Mouse (Mus musculus): ENCODE measurements around the gene Nppb. TPM values are rescaled to one million over a fixed set of nuclear protein-coding genes. Genes with fewer than 3 reads are reported as not detected.

The Nppb gene
- polyA plus RNA-seq, 1 experiment, result not detected

GRCm38 (mm10) chr4:148024003-148024402 lies 38.4 kb downstream of the Nppb start:
- H3K36me3 ChIP-seq (ENCODE audit: control insufficient read depth), result peaks cover 62% of the 10 kb centered on the region

GRCm38 (mm10) chr4:148029297-148029696 lies 43.7 kb downstream of the Nppb start:
- Histone ChIP-seq H3K27me3 (ENCODE audit: control insufficient read depth) (no peaks in the 10 kb centered on the region), H3K9me3 (ENCODE audit: control insufficient read depth, low read length) (no peaks in the 10 kb centered on the region), H3K36me3 (ENCODE audit: control insufficient read depth) (peaks cover 35% of the 10 kb centered on the region), H3K4me1 (ENCODE audit: control insufficient read depth) (no peaks in the 10 kb centered on the region), H3K4me3 (replicated peaks) (no peak overlapping the region)
- TF ChIP-seq GATA1 (IDR thresholded peaks at IDR 0.05; ENCODE audit: low read length) (no peak), TAL1 (IDR thresholded peaks at IDR 0.05; ENCODE audit: low read length) (no peak)

More at GRCm38 (mm10) chr4:148024003-148024402, 38.4 kb downstream of the Nppb start:
- Histone ChIP-seq H3K4me3 (replicated peaks) (no peak overlapping the region), H3K9me3 (ENCODE audit: control insufficient read depth, low read length) (no peaks in the 10 kb centered on the region), H3K27me3 (ENCODE audit: control insufficient read depth) (no peaks in the 10 kb centered on the region), H3K4me1 (ENCODE audit: control insufficient read depth) (no peaks in the 10 kb centered on the region)
- TF ChIP-seq TAL1 (IDR thresholded peaks at IDR 0.05; ENCODE audit: low read length) (no peak), GATA1 (IDR thresholded peaks at IDR 0.05; ENCODE audit: low read length) (no peak)

- TF ChIP-seq TAL1 (IDR thresholded peaks at IDR 0.05; ENCODE audit: low read length), result no peak
- TF ChIP-seq GATA1 (IDR thresholded peaks at IDR 0.05; ENCODE audit: low read length), result no peak
- peaks cover 24% of the 10 kb centered on the region for H3K36me3 ChIP-seq (ENCODE audit: control insufficient read depth)
- no peaks in the 10 kb centered on the region for H3K4me1 ChIP-seq (ENCODE audit: control insufficient read depth)
- H3K4me3 ChIP-seq (replicated peaks), result no peak overlapping the region
- H3K9me3 ChIP-seq (ENCODE audit: control insufficient read depth, low read length), result no peaks in the 10 kb centered on the region
- H3K27me3 ChIP-seq (ENCODE audit: control insufficient read depth), result no peaks in the 10 kb centered on the region
These were observed 44.9 kb downstream of the Nppb start for GRCm38 (mm10) chr4:148030506-148030905.

GRCm38 (mm10) chr4:148033858-148034410 lies 48.3 kb downstream of the Nppb start:
- H3K36me3 ChIP-seq (ENCODE audit: control insufficient read depth), result peaks cover 9% of the 10 kb centered on the region
- no peaks in the 10 kb centered on the region for H3K27me3 ChIP-seq (ENCODE audit: control insufficient read depth)
- no peak for TF ChIP-seq TAL1 (IDR thresholded peaks at IDR 0.05; ENCODE audit: low read length)
- no peak for TF ChIP-seq GATA1 (IDR thresholded peaks at IDR 0.05; ENCODE audit: low read length)
- H3K4me1 ChIP-seq (ENCODE audit: control insufficient read depth), result peaks cover 13% of the 10 kb centered on the region
- no peak overlapping the region for H3K4me3 ChIP-seq (replicated peaks)
- H3K9me3 ChIP-seq (ENCODE audit: control insufficient read depth, low read length), result no peaks in the 10 kb centered on the region

- peaks cover 2% of the 10 kb centered on the region for H3K36me3 ChIP-seq (ENCODE audit: control insufficient read depth)
- no peak overlapping the region for H3K4me3 ChIP-seq (replicated peaks)
- TF ChIP-seq TAL1 (IDR thresholded peaks at IDR 0.05; ENCODE audit: low read length), result no peak
- no peak for TF ChIP-seq GATA1 (IDR thresholded peaks at IDR 0.05; ENCODE audit: low read length)
- no peaks in the 10 kb centered on the region for H3K9me3 ChIP-seq (ENCODE audit: control insufficient read depth, low read length)
- H3K27me3 ChIP-seq (ENCODE audit: control insufficient read depth), result no peaks in the 10 kb centered on the region
- H3K4me1 ChIP-seq (ENCODE audit: control insufficient read depth), result peaks cover 28% of the 10 kb centered on the region
These were observed 49.9 kb downstream of the Nppb start for GRCm38 (mm10) chr4:148035440-148035839.

Other genes starting within 250 kb of the Nppb start
- gene Zfp984, start 176.0 kb upstream of the Nppb start, polyA plus RNA-seq (2012), result not detected in 2 replicates
- 0.01 TPM in 1 of 2 replicates, not detected in the other for gene Zfp933, start 137.4 kb upstream of the Nppb start, polyA plus RNA-seq (2012)
- gene Miip, start 117.0 kb upstream of the Nppb start, polyA plus RNA-seq (2012), result 9.4 and 19.8 TPM in 2 replicates
- gene Fv1, start 116.8 kb upstream of the Nppb start, polyA plus RNA-seq (2012), result not detected in 2 replicates
- gene Mfn2, start 81.1 kb upstream of the Nppb start, polyA plus RNA-seq (2012), result 0.89 and 1.5 TPM in 2 replicates
- gene Plod1, start 49.0 kb upstream of the Nppb start, polyA plus RNA-seq (2012), result 0.14 and 0.29 TPM in 2 replicates
- gene 2510039O18Rik, start 44.9 kb upstream of the Nppb start, polyA plus RNA-seq (2012), result 5.7 and 5.9 TPM in 2 replicates
- gene Nppa, start 14.9 kb downstream of the Nppb start, polyA plus RNA-seq (2012), result not detected in 2 replicates
- gene Clcn6, start 53.0 kb downstream of the Nppb start, polyA plus RNA-seq (2012), result 0.11 and 0.29 TPM in 2 replicates
- gene Mthfr, start 53.3 kb downstream of the Nppb start, polyA plus RNA-seq (2012), result 1.9 and 2.8 TPM in 2 replicates
- gene Agtrap, start 102.2 kb downstream of the Nppb start, polyA plus RNA-seq (2012), result 0.17 and 0.30 TPM in 2 replicates
- gene Mad2l2, start 144.6 kb downstream of the Nppb start, polyA plus RNA-seq (2012), result 2.9 and 3.8 TPM in 2 replicates
- gene Draxin, start 144.9 kb downstream of the Nppb start, polyA plus RNA-seq (2012), result 0.01 TPM in 1 of 2 replicates, not detected in the other
- 2.6 and 2.7 TPM in 2 replicates for gene Fbxo6, start 166.4 kb downstream of the Nppb start, polyA plus RNA-seq (2012)
- gene Fbxo44, start 174.7 kb downstream of the Nppb start, polyA plus RNA-seq (2012), result 0.08 and 0.09 TPM in 2 replicates
- gene Fbxo2, start 174.8 kb downstream of the Nppb start, polyA plus RNA-seq (2012), result not detected in 2 replicates

All from erythroblast, embryonic 14.5 days (primary cell).